Mouse (Mus musculus) heart, embryonic 13.5 days (tissue): ENCODE measurements at regions not wholly inside any gene's neighbourhood (a gene's known extent, or its start where the extent isn't known, plus 50 kb on each side); places are given as distances from the start of the nearest gene placed in this dataset.

Source experiments
- ATAC-seq: fragments of 200-750 bp; cut with Nextera tagmentation; 2 replicates; pipeline ENCODE4 v1.8.0; 2017; ENCODE audit warnings: moderate TSS enrichment; ENCODE audit not compliant: insufficient number of reproducible peaks, low FRiP score, low TSS enrichment; ENCODE audit errors: extremely low read depth
- H3K27ac ChIP-seq: fragments of 300-500 bp; sonication (generic); replicated peaks from 2 replicates; pipeline ENCODE4 v1.5.1; 2015; ENCODE audit warnings: moderate library complexity, mild to moderate bottlenecking, inconsistent platforms
- H3K27me3 ChIP-seq: fragments of 300-500 bp; sonication (generic); replicated peaks from 2 replicates; pipeline ENCODE4 v1.6.1; 2015; ENCODE audit warnings: mild to moderate bottlenecking, inconsistent platforms
- H3K36me3 ChIP-seq: fragments of 300-500 bp; sonication (generic); 2 replicates; pipeline ENCODE4 v1.6.1; 2015; ENCODE audit warnings: mild to moderate bottlenecking, inconsistent platforms
- H3K4me1 ChIP-seq: fragments of 300-500 bp; sonication (generic); 2 replicates; pipeline ENCODE4 v1.6.1; 2015; ENCODE audit warnings: inconsistent platforms
- H3K4me2 ChIP-seq: fragments of 300-500 bp; sonication (generic); 2 replicates; pipeline ENCODE4 v1.6.1; 2015; ENCODE audit warnings: inconsistent platforms, mild to moderate bottlenecking, moderate library complexity
- H3K4me3 ChIP-seq: fragments of 300-500 bp; sonication (generic); 2 replicates; pipeline ENCODE4 v1.5.1; 2015; ENCODE audit warnings: moderate library complexity, mild to moderate bottlenecking, inconsistent platforms
- H3K9ac ChIP-seq: fragments of 300-500 bp; sonication (generic); 2 replicates; pipeline ENCODE4 v1.6.1; 2015; ENCODE audit warnings: inconsistent platforms, mild to moderate bottlenecking, moderate library complexity
- H3K9me3 ChIP-seq: fragments of 300-500 bp; sonication (generic); 2 replicates; pipeline ENCODE4 v1.6.1; 2016; ENCODE audit warnings: inconsistent platforms
- WGBS: fragments of 180-500 bp; shearing (Covaris S2); methylation state at CpG from one replicate; pipeline ENCODE4 v1.1.7; 2015; ENCODE audit warnings: mixed read lengths; 5-methylcytosine and 5-hydroxymethylcytosine counted together

DNA sequence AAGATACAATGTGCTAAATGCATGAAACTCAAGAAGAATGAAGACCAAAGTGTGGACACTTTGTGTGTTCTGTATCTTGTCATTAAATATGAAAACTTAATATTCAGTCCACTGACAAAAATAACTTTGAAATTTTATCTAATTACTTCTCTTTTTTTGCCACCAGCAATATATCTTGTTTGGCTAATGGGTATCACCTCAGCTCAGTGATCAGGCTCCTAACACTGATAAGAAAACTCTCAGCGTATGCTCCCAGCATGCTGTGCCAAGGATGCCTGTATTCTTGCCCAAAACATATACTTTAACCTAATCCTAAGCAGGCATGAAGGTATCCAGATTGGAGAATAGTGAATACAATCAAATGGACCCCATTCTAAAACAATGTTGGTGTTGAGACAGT lies 53.3 kb upstream of the Ptpn12 start:
- no peak overlapping the region for H3K27ac ChIP-seq
- H3K27me3 ChIP-seq: no peaks in the 10 kb centered on the region
- no peak overlapping the region for H3K4me2 ChIP-seq
- no peaks in the 10 kb centered on the region for H3K36me3 ChIP-seq
- H3K9ac ChIP-seq: no peak overlapping the region
- no peak for ATAC-seq
- H3K4me3 ChIP-seq: no peak overlapping the region
- H3K4me1 ChIP-seq: no peaks in the 10 kb centered on the region
- H3K9me3 ChIP-seq: no peaks in the 10 kb centered on the region
- WGBS: 88% methylated on average over 1 of the region's 1 CpGs

DNA sequence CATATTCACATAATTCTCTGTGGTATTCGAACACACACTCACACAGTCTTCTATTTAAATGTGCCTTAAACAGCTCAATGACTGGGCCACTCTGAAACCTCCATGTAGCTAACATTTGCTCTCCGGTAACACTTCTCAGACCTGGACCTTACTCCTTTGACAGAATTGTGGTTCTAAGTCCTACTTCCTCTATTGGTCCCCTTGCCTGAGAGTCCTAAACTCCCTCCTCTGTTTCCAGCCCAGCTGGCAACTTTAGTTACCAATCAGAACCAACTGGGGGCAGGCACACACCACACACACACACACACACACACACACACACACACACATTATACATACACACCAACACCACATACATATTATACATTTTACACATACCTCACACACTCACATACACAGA lies 57.7 kb upstream of the Ptpn12 start:
- WGBS: 82% methylated on average over 2 of the region's 2 CpGs

GRCm38 (mm10) chr5:21115552-21115951 lies 59.8 kb upstream of the Ptpn12 start:
- Histone ChIP-seq H3K4me2 (no peak overlapping the region), H3K27me3 (no peaks in the 10 kb centered on the region), H3K4me3 (no peak overlapping the region), H3K9me3 (no peaks in the 10 kb centered on the region), H3K4me1 (no peaks in the 10 kb centered on the region), H3K36me3 (no peaks in the 10 kb centered on the region), H3K27ac (no peak overlapping the region), H3K9ac (no peak overlapping the region)
- no peak for ATAC-seq
- WGBS: 84% methylated on average over 1 of the region's 1 CpGs

More for the DNA sequence above, 57.7 kb upstream of the Ptpn12 start:
- Histone ChIP-seq H3K4me1 (no peaks in the 10 kb centered on the region), H3K9ac (no peak overlapping the region), H3K27me3 (no peaks in the 10 kb centered on the region), H3K4me2 (no peak overlapping the region), H3K27ac (no peak overlapping the region), H3K9me3 (no peaks in the 10 kb centered on the region), H3K36me3 (no peaks in the 10 kb centered on the region), H3K4me3 (no peak overlapping the region)
- ATAC-seq: no peak

DNA sequence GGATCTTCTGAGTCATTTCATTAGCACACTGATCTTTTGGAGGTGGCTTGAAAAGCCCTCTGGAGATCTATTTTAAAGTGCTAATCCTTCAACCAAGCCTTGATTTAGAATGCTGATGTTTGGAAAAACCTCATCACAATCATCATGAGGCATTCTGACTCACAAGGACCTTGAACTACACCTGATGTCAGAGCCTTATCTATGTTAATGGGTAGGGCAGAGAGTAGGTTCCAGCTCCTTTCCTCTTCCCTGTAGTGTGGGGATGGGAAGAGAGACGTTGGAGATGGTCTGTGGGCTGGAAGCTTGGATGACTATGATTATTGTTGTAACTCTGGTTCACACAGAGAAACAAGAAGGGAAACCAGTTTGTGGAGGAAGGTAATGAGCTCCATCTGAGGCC lies 63.0 kb upstream of the Gsap start:
- Histone ChIP-seq H3K4me1 (no peaks in the 10 kb centered on the region; the same call in 1 of the 2 replicates), H3K4me2 (no peak overlapping the region), H3K36me3 (no peaks in the 10 kb centered on the region), H3K4me3 (no peak overlapping the region), H3K9ac (no peak overlapping the region), H3K9me3 (no peaks in the 10 kb centered on the region), H3K27me3 (no peaks in the 10 kb centered on the region), H3K27ac (no peak overlapping the region)
- no peak for ATAC-seq
- WGBS: 65% methylated on average over 1 of the region's 1 CpGs

DNA sequence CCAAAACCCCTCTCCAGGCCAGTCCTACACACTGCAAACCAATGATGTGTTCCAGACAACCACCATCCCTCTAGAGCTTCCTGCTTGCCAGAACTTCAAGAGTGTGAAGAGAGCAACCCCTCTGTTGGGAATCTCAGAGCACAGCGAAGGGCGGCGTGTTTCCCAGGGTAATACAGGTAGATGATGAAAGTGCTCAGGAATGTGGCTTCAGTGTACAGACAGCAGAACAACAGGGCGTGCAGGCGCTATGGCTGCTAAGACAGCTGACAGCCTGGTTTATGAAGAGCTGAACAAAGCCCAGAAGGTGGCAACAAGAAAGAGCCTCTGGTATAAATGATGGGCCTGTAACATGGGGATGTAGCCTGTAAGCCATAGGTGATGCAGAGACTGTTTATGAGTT lies 61.0 kb upstream of the Gsap start:
- no peak overlapping the region for H3K4me2 ChIP-seq
- H3K27me3 ChIP-seq: no peaks in the 10 kb centered on the region
- ATAC-seq: peak; percentile 25; the same call in 1 of the 2 replicates
- WGBS: 54% methylated on average over 5 of the region's 5 CpGs
- H3K27ac ChIP-seq: no peak overlapping the region
- H3K9me3 ChIP-seq: no peaks in the 10 kb centered on the region
- H3K36me3 ChIP-seq: no peaks in the 10 kb centered on the region
- no peaks in the 10 kb centered on the region; the same call in 1 of the 2 replicates for H3K4me1 ChIP-seq
- no peak overlapping the region for H3K4me3 ChIP-seq
- H3K9ac ChIP-seq: no peak overlapping the region

DNA sequence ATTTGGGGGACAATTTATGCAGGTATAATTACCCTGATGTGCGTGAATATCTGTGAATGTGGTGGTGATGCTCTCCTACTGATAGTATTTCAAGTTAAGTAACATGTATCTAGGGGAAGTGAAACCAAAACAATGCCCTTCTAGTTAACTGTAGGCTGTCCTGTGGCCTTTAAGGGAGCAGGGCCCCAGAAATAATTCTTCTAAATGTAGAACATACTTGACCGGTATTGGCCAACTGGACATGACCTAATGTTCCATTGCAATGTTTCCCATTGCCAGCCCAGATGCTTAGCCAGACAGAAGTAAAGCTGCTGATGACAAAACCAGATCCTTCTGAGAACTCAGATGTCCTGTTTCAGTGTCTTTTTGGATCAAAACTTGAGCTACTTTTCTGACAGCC lies 54.9 kb upstream of the Gsap start:
- Histone ChIP-seq H3K4me3 (no peak overlapping the region), H3K4me1 (peaks cover 5% of the 10 kb centered on the region; the same call in 1 of the 2 replicates), H3K4me2 (no peak overlapping the region), H3K36me3 (no peaks in the 10 kb centered on the region), H3K27me3 (no peaks in the 10 kb centered on the region), H3K27ac (no peak overlapping the region), H3K9ac (no peak overlapping the region), H3K9me3 (no peaks in the 10 kb centered on the region)
- no peak for ATAC-seq
- 85% methylated on average over 2 of the region's 2 CpGs for WGBS

GRCm38 (mm10) chr5:21131943-21132342 lies 54.1 kb upstream of the Gsap start:
- Histone ChIP-seq H3K27ac (no peak overlapping the region), H3K4me2 (no peak overlapping the region), H3K9ac (no peak overlapping the region), H3K27me3 (no peaks in the 10 kb centered on the region), H3K4me3 (no peak overlapping the region), H3K36me3 (no peaks in the 10 kb centered on the region), H3K4me1 (peaks cover 12% of the 10 kb centered on the region), H3K9me3 (no peaks in the 10 kb centered on the region)
- 77% methylated on average over 3 of the region's 3 CpGs for WGBS
- no peak for ATAC-seq

GRCm38 (mm10) chr5:21135476-21135875 lies 50.6 kb upstream of the Gsap start:
- no peak overlapping the region for H3K27ac ChIP-seq
- no peaks in the 10 kb centered on the region for H3K9me3 ChIP-seq
- H3K36me3 ChIP-seq: no peaks in the 10 kb centered on the region
- 67% methylated on average over 3 of the region's 3 CpGs for WGBS
- H3K9ac ChIP-seq: no peak overlapping the region
- no peak overlapping the region for H3K4me2 ChIP-seq
- no peak for ATAC-seq
- H3K4me1 ChIP-seq: peaks cover 27% of the 10 kb centered on the region
- no peaks in the 10 kb centered on the region for H3K27me3 ChIP-seq
- H3K4me3 ChIP-seq: no peak overlapping the region

- WGBS: 64% methylated on average over 3 of the region's 3 CpGs
- H3K27me3 ChIP-seq: no peaks in the 10 kb centered on the region
- H3K4me1 ChIP-seq: peaks cover 31% of the 10 kb centered on the region
- H3K36me3 ChIP-seq: no peaks in the 10 kb centered on the region
- H3K9me3 ChIP-seq: no peaks in the 10 kb centered on the region
- H3K4me3 ChIP-seq: no peak overlapping the region
- H3K9ac ChIP-seq: no peak overlapping the region
- ATAC-seq: no peak
- no peak overlapping the region for H3K4me2 ChIP-seq
- H3K27ac ChIP-seq: peak overlapping the region; percentile 26; the same call in 1 of the 2 replicates
Observed at GRCm38 (mm10) chr5:21136081-21136480, 50.0 kb upstream of the Gsap start.
